Mouse (Mus musculus): ENCODE measurements around the gene Rbm39. TPM values are rescaled to one million over a fixed set of nuclear protein-coding genes. Genes with fewer than 3 reads are reported as not detected.
"Not testable (repeated sequence)": the region's sequence is repeated elsewhere in the genome, so short reads cannot be mapped to it uniquely, and the experiment has no call there.

The Rbm39 gene
- total RNA-seq, 2 experiments from 2014 or later = 286 to 287 TPM

GRCm38 (mm10) chr2:156112080-156112423 lies 68.0 kb downstream of the Rbm39 start:
- DNase-seq (ENCODE audit: low spot score in 2 of 2) = not testable (repeated sequence)

DNA sequence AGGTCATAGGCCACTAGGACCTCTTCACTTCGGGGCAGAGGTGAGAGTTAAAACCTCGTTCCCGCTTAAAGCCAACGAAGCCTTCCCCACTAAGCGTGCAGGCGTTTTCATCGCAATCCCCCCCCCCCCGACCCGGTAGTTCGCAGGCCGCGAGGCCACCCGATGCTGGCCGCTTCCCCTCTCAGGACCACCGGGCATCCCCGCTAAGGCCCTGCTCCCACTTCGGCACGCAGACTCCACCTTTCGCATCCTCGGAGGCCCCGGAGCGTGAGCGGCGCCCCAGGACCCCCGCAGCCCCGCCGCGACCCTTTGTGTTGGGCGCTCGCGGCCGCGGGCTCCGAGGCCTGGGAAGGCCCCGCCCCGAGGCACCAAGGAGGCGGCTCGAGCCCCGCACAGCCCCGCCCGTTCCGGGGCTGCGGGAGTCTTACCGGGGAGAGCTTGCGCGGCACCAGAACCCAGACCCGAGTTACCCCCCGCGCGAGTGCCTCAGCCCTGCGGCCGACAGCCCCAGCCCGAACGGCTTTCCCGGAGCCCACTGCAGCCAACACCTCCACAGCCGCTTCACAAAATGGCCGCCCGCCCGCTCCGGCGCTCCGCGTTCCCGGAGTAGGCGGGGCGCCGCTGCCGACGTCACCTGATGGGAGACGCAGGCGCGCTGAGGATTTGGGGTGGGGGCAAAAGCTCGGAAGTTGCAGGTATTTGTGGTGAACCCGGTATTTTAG lies 68.5 kb downstream of the Rbm39 start, which contains the start of the genes Cpne1 and Rbm12:
TSS of gene Cpne1 (minus strand) at position 608 of the 722 bp plus-strand sequence.
TSS of gene Rbm12 (minus strand) at position 621 of the 722 bp plus-strand sequence.
- peak; percentile 92 for DNase-seq (ENCODE audit: low spot score in 2 of 2)

- peak in 1 of 2 experiments; percentile 9 for DNase-seq (ENCODE audit: low spot score in 2 of 2)
Measured at GRCm38 (mm10) chr2:156110627-156111357, 69.2 kb downstream of the Rbm39 start.

Other genes starting within 250 kb of the Rbm39 start
- 10 to 100 TPM; 84.7 to 91.8 TPM for gene Uqcc1, start 249.9 kb downstream of the Rbm39 start, total RNA-seq (2021)
- gene Gm15557, start 239.5 kb downstream of the Rbm39 start, total RNA-seq (2021) = not detected
- under 1 TPM; 0.19 to 0.21 TPM for gene Gdf5, start 234.9 kb downstream of the Rbm39 start, total RNA-seq (2021)
- gene Cep250, start 223.8 kb downstream of the Rbm39 start, total RNA-seq (2021) = 10 to 100 TPM; 18.2 to 19.5 TPM
- 1 to 10 TPM in 1 of 2 experiments, under 1 TPM in 1; 0.74 to 1.4 TPM for gene 6430550D23Rik, start 172.3 kb downstream of the Rbm39 start, total RNA-seq (2021)
- gene Ergic3, start 172.2 kb downstream of the Rbm39 start, total RNA-seq (2021) = 100 to 1,000 TPM; 216 to 235 TPM
- gene Fer1l4, start 127.3 kb downstream of the Rbm39 start, total RNA-seq (2021) = not detected
- gene Spag4, start 115.1 kb downstream of the Rbm39 start, total RNA-seq (2021) = 1 to 10 TPM; 4.2 to 4.4 TPM
- gene Cpne1, start 68.3 kb downstream of the Rbm39 start, total RNA-seq (2021) = 10 to 100 TPM; 23.4 to 25.3 TPM
- gene Rbm12, start 68.3 kb downstream of the Rbm39 start, total RNA-seq (2021) = 10 to 100 TPM; 22.9 to 24.9 TPM
- 10 to 100 TPM; 18.9 to 23.9 TPM for gene Gm28036, start 53.1 kb downstream of the Rbm39 start, total RNA-seq (2021)
- 100 to 1,000 TPM; 156 to 162 TPM for gene Romo1, start 36.2 kb downstream of the Rbm39 start, total RNA-seq (2021)
- gene Nfs1, start 36.1 kb downstream of the Rbm39 start, total RNA-seq (2021) = 10 to 100 TPM; 36.0 to 39.4 TPM
- 10 to 100 TPM; 87.7 to 97.8 TPM for gene Phf20, start 16.2 kb upstream of the Rbm39 start, total RNA-seq (2021)
- gene Cnbd2, start 132.1 kb upstream of the Rbm39 start, total RNA-seq (2021) = 1 to 10 TPM; 5.4 to 5.6 TPM
- gene Scand1, start 132.5 kb upstream of the Rbm39 start, total RNA-seq (2021) = 10 to 100 TPM; 79.6 to 86.0 TPM
- 100 to 1,000 TPM; 364 to 365 TPM for gene Epb41l1, start 240.7 kb upstream of the Rbm39 start, total RNA-seq (2021)